Mouse (Mus musculus): ENCODE measurements around the gene Srrm3.

Srrm3 gene

DNA sequence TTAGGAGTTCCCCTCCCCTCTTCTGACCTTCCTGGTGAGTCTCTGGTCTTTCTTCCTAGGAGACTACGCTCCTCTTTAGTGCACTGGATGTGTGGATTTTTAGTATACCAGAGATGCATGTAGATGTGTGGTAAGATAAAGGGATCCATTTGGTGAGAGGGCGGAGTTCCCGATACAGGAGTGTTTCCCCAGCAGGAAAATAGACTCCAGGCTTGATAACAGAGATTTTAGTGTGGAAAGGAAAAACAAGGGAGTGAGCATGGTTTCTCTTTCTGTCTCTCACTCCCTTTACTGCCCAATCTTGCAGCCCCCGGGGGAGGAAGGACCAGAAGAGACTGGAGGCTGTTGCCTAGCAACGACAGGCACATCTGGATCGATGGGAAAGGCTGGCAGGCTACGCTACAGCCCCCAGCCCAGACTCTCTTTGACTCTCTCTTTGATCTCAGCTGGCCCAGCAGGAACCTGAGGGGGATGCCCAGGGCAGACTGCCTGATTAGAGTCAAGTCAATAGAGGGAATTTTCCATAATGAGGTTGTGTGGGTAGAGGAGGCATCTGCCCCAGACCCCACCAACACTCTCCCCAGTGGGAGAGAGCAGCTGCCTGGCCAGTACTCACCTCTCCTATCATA lies 15.7 kb downstream of the Srrm3 start:
- DNase-seq (ENCODE audit: low read depth, low spot score): no peak

DNA sequence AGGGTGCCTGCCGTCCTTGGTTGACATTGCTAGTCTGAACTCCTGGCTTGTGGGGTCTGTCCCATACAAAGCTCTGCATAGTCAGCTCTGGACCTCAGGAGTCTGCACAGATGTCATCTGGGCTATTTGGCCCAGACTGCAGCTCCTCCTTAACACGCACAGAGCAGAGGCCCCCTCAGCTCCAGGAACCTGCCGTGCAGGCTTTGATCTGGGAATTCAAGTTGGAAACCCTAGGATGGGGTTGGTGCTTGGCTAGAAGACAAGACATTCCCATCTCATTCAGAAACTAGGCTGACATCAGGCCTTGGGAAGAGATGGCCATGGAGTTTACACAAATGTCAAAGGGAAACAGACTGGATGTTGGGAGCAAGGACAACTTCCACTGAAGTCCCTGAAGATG lies 17.8 kb downstream of the Srrm3 start:
- DNase-seq (ENCODE audit: low read depth, low spot score): no peak

DNA sequence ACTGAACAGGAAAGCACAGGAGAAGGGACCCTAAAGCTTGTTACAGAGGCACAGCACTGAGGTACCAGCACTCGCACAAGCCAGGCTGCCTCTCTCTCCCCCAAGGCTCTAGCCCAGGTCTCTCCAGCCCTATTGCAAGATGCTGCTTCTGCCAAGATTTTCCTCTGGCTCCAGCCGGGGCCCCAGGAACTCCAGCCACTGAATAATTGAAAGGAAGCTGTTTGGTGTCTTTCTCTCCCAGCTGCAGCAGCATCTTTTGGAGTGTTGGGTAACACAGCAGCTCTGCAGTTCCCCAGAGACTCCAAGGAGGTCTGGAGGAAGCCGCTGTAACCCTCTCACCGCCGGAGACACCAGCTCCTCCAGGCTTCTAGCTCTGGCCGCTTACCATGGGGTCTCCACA lies 19.5 kb downstream of the Srrm3 start:
- DNase-seq (ENCODE audit: low read depth, low spot score): no peak

DNA sequence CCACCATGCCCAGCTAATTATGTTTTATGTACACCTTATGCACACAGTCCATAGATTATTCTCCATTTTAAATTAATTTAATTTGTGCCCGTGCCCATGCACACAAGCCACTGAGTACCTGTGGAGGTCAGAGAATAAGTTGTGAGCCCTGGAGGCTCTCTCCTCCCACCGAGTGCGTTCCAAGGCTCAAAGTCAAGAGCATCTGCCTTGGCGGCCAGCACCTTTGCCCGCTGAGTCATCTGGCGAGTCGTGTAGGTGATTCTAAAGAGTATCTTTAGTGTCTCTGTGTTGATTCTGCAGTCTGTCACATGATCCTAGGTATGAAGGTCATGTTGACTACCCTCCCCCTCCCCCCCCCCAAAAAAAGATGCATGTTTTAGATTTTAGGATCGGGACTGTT lies 22.7 kb downstream of the Srrm3 start:
- DNase-seq (ENCODE audit: low read depth, low spot score): no peak

DNA sequence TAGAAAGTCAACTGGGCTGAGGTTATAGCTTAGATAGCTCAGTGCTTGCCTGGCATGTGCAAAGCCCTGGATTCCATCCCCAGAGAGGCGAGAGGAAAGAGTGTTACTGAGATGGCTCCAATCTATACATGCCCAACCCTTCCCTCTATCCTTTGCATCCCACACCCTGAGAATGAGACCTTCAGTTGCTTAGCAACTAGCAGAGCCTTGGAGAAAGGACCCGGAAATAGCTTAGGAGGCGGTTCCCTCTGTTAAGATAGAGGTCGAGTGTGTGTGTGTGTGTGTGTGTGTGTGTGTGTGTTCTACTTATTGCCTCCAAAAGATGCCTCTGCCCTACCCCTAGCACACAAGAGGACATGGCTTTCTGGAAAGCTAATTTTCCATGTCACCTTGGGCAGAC lies 26.0 kb downstream of the Srrm3 start:
- DNase-seq (ENCODE audit: low read depth, low spot score): no peak

DNA sequence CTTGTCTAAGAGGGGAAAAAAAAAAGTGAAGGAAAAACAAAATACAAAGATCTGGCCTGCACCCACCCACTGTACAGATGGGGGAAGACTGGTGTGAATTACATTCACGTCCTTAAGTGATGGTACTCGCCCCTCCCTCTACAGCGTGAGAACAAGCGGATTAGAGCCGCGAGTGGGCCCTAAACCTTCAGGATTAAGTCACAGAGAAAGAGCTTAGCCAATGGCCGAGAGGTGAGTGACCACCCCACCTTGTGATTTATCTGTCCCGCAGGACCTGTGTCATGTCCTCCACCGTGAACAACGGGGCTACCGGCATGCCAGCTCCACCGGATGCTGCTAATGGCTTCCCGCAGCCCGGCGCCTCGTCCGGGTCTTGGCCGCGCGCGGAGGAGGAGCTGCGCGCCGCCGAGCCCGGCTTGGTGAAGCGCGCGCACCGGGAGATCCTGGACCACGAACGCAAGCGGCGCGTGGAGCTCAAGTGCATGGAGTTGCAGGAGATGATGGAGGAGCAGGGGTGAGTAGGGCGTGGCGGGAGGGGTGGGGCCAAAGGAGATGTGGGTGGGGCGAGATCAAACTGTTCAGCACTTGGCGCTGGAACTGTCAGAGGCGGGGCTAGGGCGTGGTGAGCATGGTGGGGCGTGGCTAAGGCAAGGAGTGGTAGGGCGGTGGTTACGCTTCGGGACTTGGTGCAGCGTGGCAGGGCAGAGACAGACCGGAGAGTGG lies 28.2 kb downstream of the Srrm3 start:
- DNase-seq (ENCODE audit: low read depth, low spot score): peak; percentile 83

DNA sequence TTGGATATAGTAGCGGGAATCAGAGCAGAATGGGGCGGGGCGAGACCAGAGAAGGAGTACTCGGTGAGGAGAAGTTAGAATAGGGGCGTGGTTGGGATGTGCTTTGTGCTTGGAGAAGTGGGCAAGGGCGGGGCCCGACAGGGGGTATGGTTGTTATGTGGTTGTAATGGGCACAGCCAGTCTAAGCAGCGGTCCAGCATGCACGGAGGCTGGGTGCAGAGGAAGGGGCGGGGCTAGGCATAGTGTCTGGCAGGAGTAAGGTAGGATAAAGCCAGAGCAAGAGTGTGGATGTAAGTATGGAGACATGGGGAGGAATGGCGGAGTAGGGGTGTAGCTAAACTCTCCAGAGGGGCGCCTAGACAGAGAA lies 28.8 kb downstream of the Srrm3 start:
- DNase-seq (ENCODE audit: low read depth, low spot score): no peak

DNA sequence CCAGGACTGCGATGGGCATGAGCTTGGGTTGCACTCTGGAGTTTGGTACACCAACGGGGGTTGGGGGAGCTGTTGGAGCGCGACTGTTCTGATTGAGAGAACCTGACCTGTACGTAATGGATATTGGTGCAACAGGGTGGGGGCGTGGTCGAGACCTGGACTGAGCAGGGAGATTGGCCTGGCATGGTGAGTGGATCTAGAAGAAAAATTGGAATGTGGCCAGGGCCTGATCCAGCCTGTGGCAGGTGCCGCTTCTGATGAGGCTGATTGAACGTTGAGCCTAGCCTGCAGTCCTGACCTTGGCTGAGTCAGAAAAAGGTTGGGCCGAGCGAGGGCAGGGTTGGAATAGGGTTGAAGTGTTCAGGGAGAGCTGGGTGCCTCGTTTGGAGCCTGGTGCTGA lies 29.3 kb downstream of the Srrm3 start:
- no peak for DNase-seq (ENCODE audit: low read depth, low spot score)

DNA sequence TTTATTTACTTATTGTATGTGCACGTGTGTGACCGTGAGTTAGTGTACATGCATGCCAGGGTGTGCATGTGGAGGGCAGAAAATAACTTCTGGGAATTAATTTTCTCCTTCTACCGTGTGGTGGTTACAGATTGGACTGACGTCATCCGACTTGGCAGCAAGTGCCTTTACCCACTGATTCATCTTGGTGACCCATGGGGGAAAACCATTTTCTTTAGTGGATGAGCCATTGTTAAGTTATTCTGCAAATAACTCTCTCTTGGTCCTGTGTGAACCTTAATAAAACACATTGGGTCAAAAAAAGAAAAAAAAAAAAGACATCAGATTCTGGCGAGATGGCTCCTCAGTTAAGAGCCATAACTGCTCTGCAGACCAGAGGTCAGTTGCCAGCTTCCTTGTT lies 35.0 kb downstream of the Srrm3 start:
- DNase-seq (ENCODE audit: low read depth, low spot score): no peak

DNA sequence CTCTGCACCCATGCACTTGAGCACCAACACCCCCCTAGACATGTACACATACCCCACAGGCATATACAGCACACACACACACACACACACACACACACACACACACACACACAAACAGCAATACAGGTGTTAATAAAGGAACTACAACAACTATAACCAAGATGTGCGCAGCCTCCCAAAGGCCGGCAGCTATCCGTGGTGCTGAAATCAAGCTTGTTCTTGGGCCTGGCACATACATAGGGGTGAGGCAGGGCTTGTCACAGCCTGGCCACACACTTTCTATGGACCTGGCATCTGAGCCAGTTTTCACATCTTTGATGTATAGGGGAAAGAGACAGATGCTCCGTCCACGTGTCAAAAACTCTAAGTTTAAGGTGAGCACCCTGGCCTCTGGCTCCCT lies 36.7 kb downstream of the Srrm3 start:
- DNase-seq (ENCODE audit: low read depth, low spot score): peak; percentile 43

DNA sequence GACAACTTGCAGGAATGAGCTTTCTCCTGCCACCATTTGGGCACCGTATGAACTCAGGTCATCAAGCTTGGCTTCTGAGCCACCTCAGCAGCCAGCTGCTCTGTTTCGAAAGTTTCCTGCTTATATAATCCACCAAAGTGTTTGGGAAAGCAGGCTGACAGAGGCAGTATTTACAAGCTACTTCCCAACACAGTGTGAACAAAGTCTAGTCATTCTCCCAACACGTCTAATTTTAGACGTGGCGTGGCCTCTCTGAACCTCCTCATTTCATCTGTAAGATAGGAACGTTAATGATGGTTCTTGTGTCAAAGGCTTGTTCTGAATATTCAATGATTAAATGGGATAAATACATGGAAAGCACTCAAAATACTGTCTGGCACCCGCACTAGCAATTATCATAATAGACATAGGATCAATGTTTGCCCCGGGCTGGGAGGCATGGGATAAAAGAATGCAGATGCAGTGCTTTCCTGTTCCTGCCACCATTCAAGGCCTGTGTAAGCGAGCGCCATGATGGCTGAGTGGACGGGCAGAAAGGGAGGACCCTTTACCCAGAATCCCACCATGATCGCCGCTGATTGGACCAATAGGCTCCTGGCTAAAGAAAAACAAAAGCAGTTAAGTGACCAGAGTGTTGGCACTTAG lies 39.1 kb downstream of the Srrm3 start:
- DNase-seq (ENCODE audit: low read depth, low spot score): no peak

DNA sequence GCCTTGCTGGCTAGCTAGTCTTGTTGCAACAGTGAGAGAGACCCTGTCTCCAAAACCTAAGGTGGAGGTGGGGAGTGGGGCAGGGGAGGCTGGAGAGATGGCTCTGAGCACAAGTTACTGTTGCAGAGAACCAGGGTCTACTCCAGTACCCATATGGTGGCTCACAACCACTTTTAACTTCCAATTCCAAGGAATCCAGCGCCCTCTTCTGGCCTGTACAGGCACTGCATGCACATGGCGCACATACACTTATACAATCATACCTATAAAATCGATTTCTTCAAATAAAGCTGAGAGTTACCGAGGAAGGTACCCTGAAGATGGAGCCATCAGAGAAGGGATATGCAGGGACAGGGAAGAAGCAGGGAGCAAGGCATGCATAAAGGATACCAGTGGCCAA lies 40.8 kb downstream of the Srrm3 start:
- no peak for DNase-seq (ENCODE audit: low read depth, low spot score)

DNA sequence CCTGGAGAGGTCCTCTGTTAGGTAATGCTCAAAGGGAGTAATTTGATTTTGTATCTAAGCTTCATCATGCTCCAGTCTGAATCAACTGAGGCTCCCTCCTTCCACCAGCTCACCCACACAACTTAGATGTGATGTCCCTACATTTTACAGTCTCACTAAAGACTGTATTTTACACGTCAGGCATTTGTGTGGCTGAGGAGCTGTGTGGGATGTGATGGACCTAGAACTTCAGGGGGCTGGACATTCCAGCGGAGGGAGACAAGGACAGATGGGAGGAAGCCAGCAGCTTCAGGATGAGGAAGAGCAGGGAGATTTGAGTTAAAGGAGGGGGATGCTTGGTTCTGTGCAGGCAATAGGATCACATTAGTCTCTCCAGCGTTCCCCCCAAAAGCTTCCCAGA lies 41.2 kb downstream of the Srrm3 start:
- DNase-seq (ENCODE audit: low read depth, low spot score): no peak

DNA sequence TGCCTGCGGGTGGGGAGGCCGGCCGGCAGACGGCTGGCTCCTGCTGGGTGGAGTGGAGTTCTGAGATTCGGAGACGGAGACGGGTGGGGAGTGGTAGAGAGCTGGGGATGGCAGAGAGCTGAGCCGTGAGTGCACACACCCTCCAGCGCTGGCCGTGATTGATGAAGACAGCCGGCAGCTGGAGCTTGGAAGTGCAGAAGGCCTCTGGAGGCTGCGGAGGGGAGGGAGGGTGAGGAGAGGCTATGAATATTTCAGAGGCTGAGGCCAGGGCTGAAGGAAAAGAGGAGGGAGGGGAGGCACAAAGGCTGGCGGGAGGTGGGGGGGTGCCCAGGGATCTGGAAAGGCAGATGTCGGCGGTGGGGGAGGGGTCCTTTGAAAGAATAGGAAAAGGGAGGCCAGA lies 44.3 kb downstream of the Srrm3 start:
- no peak for DNase-seq (ENCODE audit: low read depth, low spot score)

DNA sequence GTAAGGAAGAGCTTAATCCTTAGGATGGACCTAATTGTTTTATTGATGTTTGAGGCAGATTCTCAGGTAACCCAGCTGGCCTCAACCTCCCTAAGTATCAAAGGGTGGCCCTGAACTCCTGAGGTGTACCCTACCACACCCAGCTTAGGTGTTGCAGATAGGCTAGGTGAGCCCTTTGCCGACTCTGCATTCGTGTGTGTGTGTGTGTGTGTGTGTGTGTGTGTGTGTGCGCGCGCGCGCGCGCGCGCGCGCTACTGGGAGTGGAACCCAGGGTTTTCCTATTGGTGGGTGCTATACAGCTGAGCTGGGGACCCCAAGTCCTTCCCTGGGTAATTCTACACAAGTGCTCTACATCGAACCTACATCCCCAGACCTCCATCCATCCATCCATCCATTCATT lies 44.8 kb downstream of the Srrm3 start:
- no peak for DNase-seq (ENCODE audit: low read depth, low spot score)

DNA sequence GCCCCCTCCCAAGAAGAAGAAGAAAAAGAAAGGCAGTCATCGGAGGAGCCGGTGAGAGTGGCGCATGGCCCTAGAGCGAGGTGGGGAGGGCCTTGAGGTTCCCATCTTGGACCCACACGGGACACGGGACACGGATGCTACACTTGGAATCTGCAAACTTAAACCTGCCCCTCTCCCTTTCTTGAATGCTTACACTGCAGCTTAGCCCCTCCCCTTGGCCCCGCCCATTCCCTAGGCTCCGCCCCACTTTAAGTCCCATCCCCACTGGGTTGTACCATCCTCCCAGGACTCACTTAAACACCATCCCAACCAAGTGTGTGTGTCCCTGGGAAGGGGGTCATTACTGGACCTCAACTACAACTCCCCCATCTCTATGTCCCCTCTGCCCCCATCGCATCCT lies 45.7 kb downstream of the Srrm3 start:
- DNase-seq (ENCODE audit: low read depth, low spot score): no peak

DNA sequence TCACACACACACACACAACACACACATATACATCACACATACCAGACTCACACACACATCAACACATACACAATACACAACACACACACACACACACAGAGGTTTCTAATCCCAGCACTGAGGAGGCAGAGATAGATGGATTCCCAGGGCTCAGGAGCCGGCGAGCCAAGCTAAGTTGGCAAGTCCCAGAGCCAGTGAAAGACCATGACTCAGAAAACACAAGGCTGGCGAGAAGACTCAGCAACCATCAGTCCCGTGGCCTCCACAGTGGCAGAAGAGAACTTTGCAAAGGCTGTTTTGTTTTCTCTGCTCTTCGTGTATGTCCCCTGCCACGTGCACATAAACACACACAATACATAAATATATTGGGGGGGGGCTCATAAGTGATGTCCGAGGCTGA lies 47.0 kb downstream of the Srrm3 start:
- no peak for DNase-seq (ENCODE audit: low read depth, low spot score)

DNA sequence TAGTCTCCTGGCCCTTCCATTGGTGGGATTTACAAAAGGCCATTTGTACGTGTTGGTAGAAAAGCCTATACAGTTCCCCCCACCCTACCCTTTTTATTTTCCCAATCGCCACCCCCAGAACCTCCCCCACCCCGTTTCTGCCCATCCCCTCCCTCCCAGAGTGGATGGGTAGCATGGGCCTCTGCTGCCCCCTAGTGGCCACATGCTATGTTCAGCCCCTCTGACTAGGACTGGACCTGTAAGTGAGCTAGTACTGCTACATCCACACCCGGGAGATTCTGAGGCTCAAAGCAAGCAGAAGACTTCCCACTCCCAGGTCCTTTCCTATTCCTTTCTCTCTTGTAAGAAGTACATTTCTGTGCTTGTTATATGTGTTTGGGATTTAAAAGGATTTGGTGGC lies 48.5 kb downstream of the Srrm3 start:
- peak; percentile 70 for DNase-seq (ENCODE audit: low read depth, low spot score)

DNA sequence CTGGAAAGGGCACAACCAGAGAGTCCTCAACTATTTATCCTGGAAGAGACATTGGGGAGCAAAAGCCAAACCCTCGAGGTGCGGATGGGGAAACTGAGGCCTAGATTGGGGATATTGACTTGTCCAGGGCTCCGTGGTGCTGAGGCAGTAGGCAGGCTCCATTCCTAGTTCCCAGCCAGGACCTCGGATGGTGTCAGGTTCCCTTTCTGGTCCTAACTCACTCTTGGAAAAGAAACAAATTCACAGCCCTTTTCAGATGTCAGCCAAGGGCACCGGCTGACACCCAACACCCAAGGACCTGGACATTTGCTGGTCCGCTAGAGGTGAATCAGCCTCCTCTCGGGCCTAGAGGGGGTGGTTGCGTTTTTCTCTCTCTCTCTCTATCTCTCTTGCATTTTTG lies 60.0 kb downstream of the Srrm3 start:
- no peak for DNase-seq (ENCODE audit: low read depth, low spot score)

DNA sequence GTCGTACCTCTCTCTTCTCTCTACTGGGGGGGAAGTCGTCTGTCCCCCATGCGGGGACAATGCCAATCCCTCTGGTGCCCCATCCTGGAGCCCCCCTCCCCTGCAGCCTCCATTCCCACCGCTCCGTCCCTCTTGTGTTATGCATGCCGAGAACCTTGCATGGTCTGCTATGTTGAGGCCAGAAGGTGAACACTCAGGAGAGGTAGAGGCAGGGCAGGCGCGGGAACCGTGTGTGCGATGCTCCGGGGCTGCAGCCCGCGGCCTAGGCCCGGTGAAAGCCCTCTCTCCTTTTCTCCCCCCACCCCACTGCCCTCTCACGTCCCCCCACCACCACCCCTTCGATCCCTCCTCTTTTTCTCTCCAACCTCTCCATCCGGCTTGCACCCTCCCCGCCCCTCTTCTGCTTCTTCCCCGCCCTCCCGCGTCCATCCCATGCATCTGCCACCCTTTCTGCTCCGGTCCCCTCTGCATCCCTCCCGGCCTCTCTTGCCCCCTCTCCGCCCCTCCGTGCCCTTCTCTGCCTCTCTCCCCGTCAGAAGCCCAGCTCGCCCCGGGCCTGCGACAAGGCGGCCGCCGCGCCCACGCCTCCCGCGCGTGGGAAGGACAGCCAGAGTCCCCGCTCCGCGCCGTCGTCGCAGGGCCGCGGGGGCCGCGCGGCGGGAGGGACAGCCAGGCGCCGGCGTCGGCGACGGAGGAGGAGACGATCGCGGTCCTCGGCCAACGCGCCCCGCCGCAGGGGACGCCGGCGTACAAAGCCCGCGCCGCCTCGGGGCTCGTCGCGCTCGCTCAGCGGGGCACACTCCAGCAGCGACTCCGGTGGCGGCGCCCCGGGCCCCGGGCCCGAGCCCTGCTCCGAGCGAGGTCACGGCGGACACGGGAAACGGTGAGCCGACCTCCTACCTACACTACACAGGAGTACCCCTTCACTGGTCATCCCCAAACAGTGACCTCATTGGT lies 61.2 kb downstream of the Srrm3 start:
- DNase-seq (ENCODE audit: low read depth, low spot score): no peak

DNA sequence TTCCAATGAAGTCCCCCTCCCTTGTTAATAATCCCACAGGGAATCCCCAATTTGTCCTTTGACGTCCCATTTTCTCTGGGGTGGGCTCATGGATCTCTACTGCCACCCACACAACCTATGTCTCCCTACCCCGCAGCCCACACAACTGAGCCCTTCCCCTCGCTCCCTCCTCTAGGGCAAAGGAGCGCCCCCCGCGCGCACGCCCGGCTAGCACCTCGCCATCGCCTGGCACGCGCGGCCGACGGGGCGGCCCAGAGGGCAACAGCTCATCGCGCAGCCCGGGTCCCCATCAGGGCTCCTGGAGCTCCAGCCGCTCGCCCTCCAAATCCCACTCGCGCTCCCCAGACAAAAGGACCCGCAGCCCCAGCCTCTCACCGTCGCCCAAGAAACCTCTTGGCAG lies 62.0 kb downstream of the Srrm3 start:
- DNase-seq (ENCODE audit: low read depth, low spot score): no peak
